Mouse (Mus musculus) midbrain, embryonic 12.5 days (tissue): ENCODE data around the gene Zc3h12d. TPM values are rescaled to one million over a fixed set of nuclear protein-coding genes. Genes with fewer than 3 reads are reported as not detected.

Experiments
- ATAC-seq: fragments of 200-750 bp; cut with Nextera tagmentation; 2 replicates; pipeline ENCODE4 v1.8.0; 2017; ENCODE audit warnings: low read depth, moderate TSS enrichment, moderate library complexity; ENCODE audit not compliant: low FRiP score
- H3K27ac ChIP-seq: fragments of 300-500 bp; sonication (generic); replicated peaks from 2 replicates; pipeline ENCODE4 v1.5.1; 2016; ENCODE audit warnings: mild to moderate bottlenecking
- H3K27me3 ChIP-seq: fragments of 300-500 bp; sonication (generic); 2 replicates; pipeline ENCODE4 v1.6.1; 2016; ENCODE audit warnings: mild to moderate bottlenecking
- H3K36me3 ChIP-seq: fragments of 300-500 bp; sonication (generic); 2 replicates; pipeline ENCODE4 v1.6.1; 2016
- H3K4me1 ChIP-seq: fragments of 300-500 bp; sonication (generic); 2 replicates; pipeline ENCODE4 v1.6.1; 2016
- H3K4me2 ChIP-seq: fragments of 300-500 bp; sonication (generic); replicated peaks from 2 replicates; pipeline ENCODE4 v1.6.1; 2016; ENCODE audit warnings: mild to moderate bottlenecking, moderate library complexity
- H3K4me3 ChIP-seq: fragments of 300-500 bp; sonication (generic); 2 replicates; pipeline ENCODE4 v1.5.1; 2016; ENCODE audit warnings: mild to moderate bottlenecking
- H3K9ac ChIP-seq: fragments of 300-500 bp; sonication (generic); replicated peaks from 2 replicates; pipeline ENCODE4 v1.6.1; 2016; ENCODE audit warnings: mild to moderate bottlenecking, moderate library complexity
- H3K9me3 ChIP-seq: fragments of 300-500 bp; sonication (generic); 2 replicates; pipeline ENCODE4 v1.6.1; 2016; ENCODE audit warnings: mild to moderate bottlenecking
- WGBS: fragments of 180-500 bp; shearing (Covaris S2); methylation state at CpG from one replicate; pipeline ENCODE4 v1.1.7; 2016; 5-methylcytosine and 5-hydroxymethylcytosine counted together
- polyA plus RNA-seq: library from polyadenylated mRNA; unstranded; fragments of >200 nt; fragmentation: Nextera tagmentation; extraction: Ambion mirVana; gene quantifications from 2 replicates; pipeline ENCODE4 v1.2.1, GENCODE M21; 2016

The Zc3h12d gene
- polyA plus RNA-seq, 1 experiment from 2014 or later = 0.08 TPM

DNA sequence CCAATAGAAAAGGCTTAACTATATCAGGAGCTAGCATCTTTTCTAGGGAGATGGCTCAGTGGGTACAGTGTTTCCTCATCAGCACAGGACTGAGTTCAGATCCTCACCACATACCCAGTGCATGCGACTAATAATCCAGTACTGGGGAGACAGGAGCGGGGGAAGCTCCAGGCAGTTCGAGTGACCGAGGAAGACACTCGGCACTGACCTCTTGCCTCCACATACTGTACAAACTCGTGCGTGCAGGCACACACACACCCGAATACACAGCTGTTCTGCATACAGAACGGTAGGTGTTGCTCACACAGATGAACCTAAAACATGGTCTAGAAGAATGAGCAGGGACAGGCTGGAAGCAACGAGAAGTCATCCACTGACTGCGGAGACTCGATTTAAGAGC, 10.3 kb upstream of the Zc3h12d start:
- H3K36me3 ChIP-seq = peaks cover 54% of the 10 kb centered on the region
- 93% methylated on average over 12 of the region's 12 CpGs for WGBS

DNA sequence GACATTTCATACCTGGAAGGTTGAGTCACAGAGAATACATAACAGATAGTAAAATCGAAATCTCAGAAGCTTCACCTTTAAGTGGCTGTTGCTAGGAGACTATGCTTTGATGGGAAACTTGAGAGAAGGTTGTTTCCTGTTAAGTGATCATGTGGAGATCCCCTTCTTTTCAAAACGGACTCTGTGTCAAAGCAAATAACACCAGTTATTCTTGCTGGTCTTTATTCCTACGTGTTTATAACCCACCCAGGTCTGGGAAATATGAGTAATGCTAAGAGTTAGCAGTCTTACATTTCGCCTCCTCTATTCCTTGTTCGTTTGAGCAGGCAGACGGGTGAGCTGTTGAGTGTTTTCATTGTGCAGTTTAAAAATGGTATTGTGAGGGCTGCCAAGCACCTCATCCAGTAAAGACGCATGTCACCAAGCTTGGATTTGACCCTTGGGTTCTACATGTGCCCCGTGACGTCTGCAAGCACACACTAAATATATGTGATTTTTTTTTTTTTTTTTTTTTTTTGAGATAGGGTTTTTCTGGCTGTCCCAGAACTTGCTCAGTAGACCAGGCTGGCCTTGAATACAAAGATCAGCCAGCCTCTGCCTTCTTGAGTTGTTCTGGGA, 7.5 kb upstream of the Zc3h12d start:
- Histone ChIP-seq H3K4me1 (no peaks in the 10 kb centered on the region), H3K27ac (no peak overlapping the region), H3K27me3 (no peaks in the 10 kb centered on the region), H3K9ac (no peak overlapping the region), H3K4me2 (no peak overlapping the region), H3K9me3 (no peaks in the 10 kb centered on the region), H3K4me3 (no peak overlapping the region), H3K36me3 (peaks cover 30% of the 10 kb centered on the region)
- no peak for ATAC-seq
- WGBS = 88% methylated on average over 9 of the region's 9 CpGs

More for the DNA sequence above, 10.3 kb upstream of the Zc3h12d start:
- Histone ChIP-seq H3K4me2 (no peak overlapping the region), H3K9ac (no peak overlapping the region), H3K9me3 (no peaks in the 10 kb centered on the region), H3K4me3 (no peak overlapping the region), H3K4me1 (no peaks in the 10 kb centered on the region), H3K27me3 (no peaks in the 10 kb centered on the region), H3K27ac (no peak overlapping the region)
- ATAC-seq = no peak

DNA sequence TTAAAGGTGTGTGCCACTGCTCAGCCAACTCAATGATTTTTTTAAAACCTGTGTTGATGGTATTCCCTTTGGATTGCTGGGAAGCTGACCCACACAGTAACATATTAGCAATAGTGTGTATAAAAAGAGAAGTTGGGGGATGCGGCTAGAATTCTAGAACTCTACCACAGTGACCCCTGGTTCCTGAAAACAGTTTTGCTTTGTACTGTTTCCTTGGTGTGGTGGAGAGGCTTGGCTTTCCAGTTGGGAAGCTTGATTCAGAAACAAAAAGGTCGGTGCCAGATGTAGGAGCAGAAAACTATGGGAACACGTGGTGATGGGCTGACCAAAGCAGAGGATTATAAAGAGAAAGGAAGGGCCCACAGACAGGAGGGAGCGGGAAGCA, 7.0 kb upstream of the Zc3h12d start:
- Histone ChIP-seq H3K27ac (no peak overlapping the region), H3K9ac (no peak overlapping the region), H3K36me3 (peaks cover 30% of the 10 kb centered on the region), H3K4me2 (no peak overlapping the region), H3K4me1 (no peaks in the 10 kb centered on the region), H3K27me3 (no peaks in the 10 kb centered on the region), H3K9me3 (no peaks in the 10 kb centered on the region), H3K4me3 (no peak overlapping the region)
- 88% methylated on average over 4 of the region's 4 CpGs for WGBS
- ATAC-seq = no peak

DNA sequence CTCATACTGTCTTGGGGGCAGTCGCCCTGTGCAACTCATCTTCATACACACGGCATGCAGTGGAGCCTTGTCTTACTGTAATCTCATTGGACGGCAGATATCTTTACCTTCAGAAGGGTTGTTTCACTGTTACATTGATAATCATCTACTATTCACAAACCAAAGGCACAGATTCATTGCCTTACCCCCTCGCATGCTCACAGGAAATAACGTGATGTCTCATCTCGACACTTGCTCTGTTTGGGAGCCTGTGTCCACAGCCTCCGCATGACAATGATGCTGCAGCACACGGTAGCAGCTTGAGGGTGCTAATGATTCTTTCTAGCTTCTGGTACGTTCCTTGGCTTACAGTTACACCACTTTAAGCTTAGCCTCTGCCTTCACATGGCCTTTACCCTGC, 6.2 kb upstream of the Zc3h12d start:
- peaks cover 26% of the 10 kb centered on the region for H3K36me3 ChIP-seq
- H3K27me3 ChIP-seq = no peaks in the 10 kb centered on the region
- ATAC-seq = no peak
- H3K4me3 ChIP-seq = no peak overlapping the region
- no peak overlapping the region for H3K27ac ChIP-seq
- WGBS = 95% methylated on average over 9 of the region's 9 CpGs
- H3K4me2 ChIP-seq = no peak overlapping the region
- H3K9me3 ChIP-seq = no peaks in the 10 kb centered on the region
- no peaks in the 10 kb centered on the region for H3K4me1 ChIP-seq
- H3K9ac ChIP-seq = no peak overlapping the region

DNA sequence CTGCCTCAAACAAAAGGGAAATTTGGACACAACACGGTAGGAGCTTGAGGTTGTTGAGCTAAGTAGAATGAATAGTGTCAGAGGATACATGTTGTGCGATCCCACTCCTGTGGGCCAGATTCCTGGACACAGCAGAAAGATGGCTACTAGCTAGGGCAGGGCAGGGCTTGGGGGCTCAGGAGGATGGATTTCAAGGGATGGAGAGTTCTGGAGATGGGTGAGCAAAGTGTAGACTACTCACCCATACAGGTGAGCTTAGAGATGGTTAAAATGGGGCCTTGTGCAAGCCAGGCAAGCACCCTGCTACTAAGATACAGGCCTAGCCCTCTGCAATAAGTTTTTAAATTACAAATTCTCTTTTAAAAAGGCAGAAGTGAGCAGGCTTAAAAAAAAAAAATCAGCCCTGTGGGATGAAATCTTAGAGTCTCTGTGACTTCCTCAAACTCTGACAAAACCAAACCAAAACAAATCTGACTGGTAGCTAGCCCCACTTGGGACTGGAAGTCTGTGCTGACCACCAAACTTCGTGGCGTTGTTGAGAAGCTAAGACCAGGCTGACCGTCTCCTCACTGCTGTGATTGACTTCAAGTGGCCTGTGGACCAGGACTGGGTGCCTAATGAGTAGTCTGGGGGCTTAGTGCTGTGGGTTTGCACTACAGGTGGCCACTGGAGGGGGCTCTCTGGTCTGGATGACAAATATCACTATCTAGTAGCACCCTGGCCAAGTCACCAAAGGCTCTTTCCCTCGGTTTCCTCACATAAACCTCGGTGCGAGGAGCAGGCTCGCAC, 1.3 kb downstream of the Zc3h12d start:
- 84% methylated on average over 9 of the region's 9 CpGs for WGBS
- Histone ChIP-seq H3K9ac (no peak overlapping the region), H3K4me2 (no peak overlapping the region), H3K27me3 (no peaks in the 10 kb centered on the region), H3K36me3 (no peaks in the 10 kb centered on the region), H3K4me3 (no peak overlapping the region), H3K27ac (no peak overlapping the region), H3K4me1 (peaks cover 8% of the 10 kb centered on the region), H3K9me3 (no peaks in the 10 kb centered on the region)
- ATAC-seq = no peak

DNA sequence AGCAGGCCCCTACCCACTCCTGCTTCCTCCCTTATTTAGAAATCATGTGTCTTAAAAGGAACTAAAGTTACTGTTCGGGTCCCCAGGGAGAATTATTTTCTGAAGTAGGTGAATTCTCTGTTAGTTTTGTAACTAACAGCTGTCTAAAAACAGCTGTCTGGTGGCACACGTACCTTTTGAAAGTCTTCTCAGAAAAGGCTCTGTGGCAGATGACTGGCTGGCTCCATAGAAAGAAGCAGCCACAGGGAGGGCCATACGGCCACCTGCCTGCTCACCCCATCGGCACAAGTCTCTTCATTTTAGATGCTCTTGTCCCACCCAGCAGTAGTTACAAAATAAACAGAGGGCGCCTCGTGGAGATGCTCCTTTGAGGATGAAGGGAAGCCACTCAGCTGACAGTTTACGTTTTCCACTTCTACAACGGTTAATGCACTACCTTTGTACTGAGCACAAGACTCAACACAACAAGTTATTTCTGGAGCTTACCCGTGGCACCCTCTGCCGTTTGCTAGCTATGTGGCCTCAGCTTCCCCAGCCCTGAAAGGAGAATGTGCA, 2.5 kb downstream of the Zc3h12d start:
- ATAC-seq = no peak

DNA sequence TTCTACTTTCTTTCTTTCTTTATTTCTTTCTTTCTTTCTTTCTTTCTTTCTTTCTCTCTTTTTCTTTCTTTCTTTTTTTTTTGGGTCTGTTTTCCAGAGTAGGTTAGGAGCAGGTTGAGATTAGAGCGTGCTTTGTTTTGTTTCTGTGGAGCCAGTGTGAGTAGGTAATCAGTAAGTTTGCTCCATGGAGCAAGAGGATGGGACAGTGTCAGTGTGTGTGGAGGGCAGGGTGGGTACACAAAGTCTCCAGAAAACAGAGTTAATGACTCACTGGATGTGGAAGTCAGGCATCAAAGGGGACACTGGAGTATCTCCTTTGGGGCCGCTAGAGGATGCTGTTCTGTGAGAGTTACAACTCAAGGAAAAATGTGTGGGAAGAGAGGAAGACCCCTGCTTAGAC, 4.6 kb downstream of the Zc3h12d start:
- no peaks in the 10 kb centered on the region for H3K27me3 ChIP-seq
- no peaks in the 10 kb centered on the region for H3K36me3 ChIP-seq
- H3K27ac ChIP-seq = no peak overlapping the region
- no peak overlapping the region for H3K4me3 ChIP-seq
- H3K9ac ChIP-seq = no peak overlapping the region
- WGBS = 72% methylated on average over 2 of the region's 2 CpGs
- H3K4me1 ChIP-seq = peaks cover 6% of the 10 kb centered on the region
- ATAC-seq = no peak
- no peak overlapping the region for H3K4me2 ChIP-seq
- no peaks in the 10 kb centered on the region for H3K9me3 ChIP-seq

More for the DNA sequence above, 2.5 kb downstream of the Zc3h12d start:
- Histone ChIP-seq H3K4me1 (peaks cover 8% of the 10 kb centered on the region), H3K4me3 (no peak overlapping the region), H3K4me2 (no peak overlapping the region), H3K27ac (no peak overlapping the region), H3K36me3 (no peaks in the 10 kb centered on the region), H3K9ac (no peak overlapping the region), H3K27me3 (no peaks in the 10 kb centered on the region), H3K9me3 (no peaks in the 10 kb centered on the region)
- WGBS = 79% methylated on average over 10 of the region's 10 CpGs

DNA sequence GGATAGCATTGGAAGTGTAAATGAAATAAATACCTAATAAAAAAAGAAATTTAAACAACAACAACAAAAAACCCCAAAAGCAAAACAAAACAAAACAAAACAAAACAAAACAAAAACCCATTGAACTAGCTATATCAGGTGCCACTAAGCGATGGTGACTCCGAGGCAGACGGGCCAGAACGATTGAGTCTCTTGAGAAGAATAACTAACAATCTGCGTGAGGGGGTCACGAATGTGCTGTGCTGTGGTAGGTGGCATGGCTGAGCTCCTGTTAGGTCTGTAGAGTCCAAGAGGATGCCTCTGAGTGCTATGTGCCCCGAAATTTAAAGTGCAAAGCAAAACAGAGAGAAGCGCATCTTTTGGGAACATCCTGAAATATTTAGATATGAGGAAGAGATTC, 5.2 kb downstream of the Zc3h12d start:
- Histone ChIP-seq H3K9me3 (no peaks in the 10 kb centered on the region), H3K4me2 (no peak overlapping the region), H3K4me3 (no peak overlapping the region), H3K4me1 (peaks cover under 1% of the 10 kb centered on the region), H3K27ac (no peak overlapping the region), H3K9ac (no peak overlapping the region), H3K36me3 (no peaks in the 10 kb centered on the region), H3K27me3 (no peaks in the 10 kb centered on the region)
- 94% methylated on average over 8 of the region's 8 CpGs for WGBS
- no peak for ATAC-seq

DNA sequence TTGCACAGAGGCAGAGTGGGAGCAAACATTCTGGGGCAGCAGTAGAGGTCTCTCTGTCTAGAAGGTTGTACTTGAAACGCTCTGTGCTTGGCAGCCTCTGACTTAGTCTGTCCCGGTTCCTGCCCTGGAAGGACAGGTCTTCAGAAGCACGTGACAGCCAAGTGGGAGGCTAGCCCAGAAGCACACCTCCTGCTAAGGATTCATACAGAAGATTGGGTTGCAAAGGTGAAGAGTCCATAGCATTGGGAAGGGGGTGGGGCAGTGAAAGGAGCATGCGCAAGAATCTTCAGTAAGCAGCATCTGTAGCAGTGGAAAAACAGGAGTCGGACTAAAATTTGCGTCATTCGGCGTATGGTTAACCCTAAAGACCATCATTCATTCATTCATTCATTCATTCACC, 5.8 kb downstream of the Zc3h12d start:
- no peak overlapping the region for H3K4me2 ChIP-seq
- no peaks in the 10 kb centered on the region for H3K36me3 ChIP-seq
- WGBS = 91% methylated on average over 8 of the region's 8 CpGs
- H3K27me3 ChIP-seq = no peaks in the 10 kb centered on the region
- H3K4me1 ChIP-seq = no peaks in the 10 kb centered on the region
- no peak overlapping the region for H3K9ac ChIP-seq
- no peak overlapping the region for H3K4me3 ChIP-seq
- H3K27ac ChIP-seq = no peak overlapping the region
- no peaks in the 10 kb centered on the region for H3K9me3 ChIP-seq
- ATAC-seq = no peak

DNA sequence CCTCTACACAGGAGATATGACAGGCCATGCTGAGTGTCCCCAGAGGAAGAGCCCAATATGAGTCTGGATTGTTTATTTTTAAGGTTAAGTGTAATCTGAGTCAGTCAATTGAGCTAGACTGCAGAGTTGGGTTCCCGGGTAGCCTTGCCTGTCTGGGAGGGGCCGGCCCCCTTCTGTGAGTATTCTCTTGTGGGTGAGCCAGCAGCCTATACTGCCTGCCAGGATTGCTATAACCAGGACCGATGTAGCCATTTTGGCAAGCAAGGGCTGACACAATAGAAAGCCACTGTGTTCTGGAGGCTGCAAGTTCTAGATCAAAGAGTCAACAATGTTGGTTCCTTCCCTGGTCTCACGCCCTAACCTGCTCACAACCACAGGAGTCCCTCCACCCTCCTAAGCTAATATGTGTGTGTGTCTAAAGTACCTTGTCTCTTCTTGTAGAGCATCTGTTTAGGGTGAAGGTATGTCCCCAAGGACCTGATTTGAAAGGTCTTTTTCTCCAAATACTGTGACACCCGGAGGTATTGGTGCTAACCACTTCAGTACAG, 6.7 kb downstream of the Zc3h12d start:
- ATAC-seq = no peak

DNA sequence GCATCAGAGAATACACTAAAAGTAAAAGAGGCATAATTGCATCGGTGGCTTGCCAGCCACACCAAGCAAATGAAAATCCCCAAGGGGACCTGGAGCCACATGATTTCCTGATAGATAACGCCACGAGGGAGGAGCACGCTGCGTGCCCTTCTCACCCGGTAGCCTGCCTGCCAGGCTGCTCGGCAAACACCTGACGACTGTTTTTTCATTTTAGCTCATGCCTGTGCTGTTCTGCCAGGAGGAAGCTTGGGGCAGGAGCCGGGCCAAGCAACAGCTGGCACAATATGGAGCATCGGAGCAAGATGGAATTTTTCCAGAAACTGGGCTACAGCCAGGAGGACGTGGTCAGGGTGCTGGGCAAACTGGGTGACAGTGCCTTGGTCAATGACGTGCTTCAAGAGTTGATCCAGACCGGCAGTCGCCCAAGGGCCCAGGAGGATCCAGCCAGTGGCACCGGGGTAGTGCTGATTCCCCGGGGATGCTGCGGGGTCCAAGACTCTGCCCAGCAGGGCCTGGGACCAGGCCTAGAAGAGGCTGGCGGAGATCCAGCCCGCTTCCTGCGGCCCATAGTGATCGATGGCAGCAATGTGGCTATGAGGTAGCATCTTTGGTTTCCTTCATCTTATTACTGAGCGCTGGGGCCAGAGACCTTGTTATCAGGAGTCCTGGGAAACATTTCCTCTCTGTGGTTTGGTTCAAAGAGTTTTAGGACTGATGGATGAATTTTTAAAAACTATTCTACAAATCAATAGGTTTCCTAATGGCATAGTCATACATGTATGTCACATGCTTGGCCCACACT, 7.5 kb downstream of the Zc3h12d start:
- ATAC-seq = no peak
- no peak overlapping the region for H3K9ac ChIP-seq
- H3K9me3 ChIP-seq = no peaks in the 10 kb centered on the region
- H3K4me1 ChIP-seq = no peaks in the 10 kb centered on the region
- no peak overlapping the region for H3K27ac ChIP-seq
- WGBS = 87% methylated on average over 22 of the region's 22 CpGs
- H3K36me3 ChIP-seq = no peaks in the 10 kb centered on the region
- no peaks in the 10 kb centered on the region for H3K27me3 ChIP-seq
- no peak overlapping the region for H3K4me3 ChIP-seq
- H3K4me2 ChIP-seq = no peak overlapping the region

More for the DNA sequence above, 6.7 kb downstream of the Zc3h12d start:
- Histone ChIP-seq H3K9ac (no peak overlapping the region), H3K4me2 (no peak overlapping the region), H3K27me3 (no peaks in the 10 kb centered on the region), H3K36me3 (no peaks in the 10 kb centered on the region), H3K9me3 (no peaks in the 10 kb centered on the region), H3K4me3 (no peak overlapping the region), H3K4me1 (no peaks in the 10 kb centered on the region), H3K27ac (no peak overlapping the region)
- 87% methylated on average over 5 of the region's 5 CpGs for WGBS

DNA sequence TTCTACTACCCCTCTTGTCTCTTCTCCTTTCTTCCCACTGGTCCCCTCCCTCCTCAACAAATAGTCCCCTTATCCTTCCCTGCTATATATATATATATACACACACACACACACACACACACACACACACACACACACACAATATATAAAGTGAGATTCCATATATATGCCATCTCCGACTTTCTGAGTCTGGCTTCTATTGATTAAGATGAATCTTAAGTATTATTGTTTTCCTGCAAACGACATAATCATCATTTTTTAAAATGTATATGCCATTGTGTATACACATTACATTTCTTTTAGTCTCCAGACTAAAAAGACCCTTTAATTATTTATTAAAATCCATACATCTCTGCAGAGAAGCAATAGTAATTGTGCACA, 8.1 kb downstream of the Zc3h12d start:
- H3K27ac ChIP-seq = no peak overlapping the region
- H3K9me3 ChIP-seq = no peaks in the 10 kb centered on the region
- H3K27me3 ChIP-seq = no peaks in the 10 kb centered on the region
- H3K4me3 ChIP-seq = no peak overlapping the region
- H3K4me2 ChIP-seq = no peak overlapping the region
- no peaks in the 10 kb centered on the region for H3K4me1 ChIP-seq
- no peak overlapping the region for H3K9ac ChIP-seq
- no peak for ATAC-seq
- no peaks in the 10 kb centered on the region for H3K36me3 ChIP-seq
- 76% methylated on average over 2 of the region's 2 CpGs for WGBS
